Mouse (Mus musculus) brain, adult 2 months (tissue): ENCODE measurements around the gene Znrf4.

ENCODE experiments used
- DNase-seq: peaks from one replicate; pipeline ENCODE4 v3.0.0; 2011; ENCODE audit warnings: low read depth, low spot score

The Znrf4 gene

DNA sequence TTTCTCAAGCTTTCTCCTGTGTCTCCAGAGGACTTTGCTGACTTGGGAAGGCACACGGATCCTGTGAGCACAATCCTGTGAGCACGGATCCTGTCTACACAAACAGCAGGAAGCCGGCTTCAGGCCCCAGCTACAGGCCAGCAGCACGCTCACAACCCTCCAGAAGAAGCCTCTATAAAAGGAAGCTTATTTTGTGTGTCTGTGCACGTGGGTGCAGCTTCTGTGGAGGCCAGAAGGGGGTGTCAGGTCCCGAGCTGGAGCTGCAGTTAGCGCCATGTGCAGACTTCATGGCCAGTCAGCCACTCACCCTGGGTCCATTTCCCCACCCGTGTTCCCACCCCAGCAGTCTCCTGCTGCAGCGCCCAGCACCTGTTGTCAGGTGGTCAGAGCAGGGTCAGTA is 43.9 kb downstream of the Znrf4 start:
- DNase-seq = no peak

- DNase-seq = peak; percentile 86
Measured at GRCm38 (mm10) chr17:56467456-56467884, 44.8 kb downstream of the Znrf4 start.

DNA sequence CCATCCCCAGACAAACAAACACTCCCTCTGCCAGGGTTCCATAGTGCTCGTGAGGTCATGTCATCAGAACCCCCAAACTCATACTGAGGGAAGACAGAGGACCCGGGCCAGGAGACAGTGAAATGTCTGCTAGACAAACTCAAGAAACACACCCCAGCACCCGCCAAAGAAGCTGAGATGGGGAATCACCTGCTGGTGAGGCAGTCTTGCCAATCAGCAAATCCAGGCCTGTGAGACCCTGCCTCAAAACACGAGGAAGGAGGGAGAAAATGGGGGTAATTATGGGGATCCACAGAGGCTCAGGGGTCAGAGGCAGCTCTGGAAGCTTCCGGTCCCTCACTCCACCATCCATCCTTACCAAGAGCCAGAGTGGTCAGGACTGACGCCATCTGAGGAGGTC is 45.5 kb downstream of the Znrf4 start:
- DNase-seq = no peak

- peak; percentile 55 for DNase-seq
Measured at GRCm38 (mm10) chr17:56464817-56465216, 47.4 kb downstream of the Znrf4 start.

GRCm38 (mm10) chr17:56464345-56464744 is 47.9 kb downstream of the Znrf4 start:
- DNase-seq = no peak

DNA sequence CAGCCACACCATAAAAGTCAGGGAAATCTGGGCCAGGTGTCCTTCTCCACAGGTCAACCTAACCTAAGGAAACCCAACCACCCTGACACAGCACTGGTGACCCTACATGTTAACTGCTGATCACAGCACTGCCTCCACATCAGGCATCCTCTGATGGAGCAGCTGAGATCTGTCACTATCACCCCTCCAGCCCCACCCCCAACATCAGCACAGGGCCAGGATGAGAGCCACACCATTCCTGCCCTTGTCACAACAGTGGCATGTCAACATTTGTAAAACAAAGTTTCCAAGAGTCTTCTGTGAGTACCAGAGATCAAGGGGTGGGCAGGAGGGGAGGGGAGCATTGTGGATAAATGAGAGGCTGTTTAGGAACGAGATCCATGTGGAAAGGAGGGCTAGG is 48.7 kb downstream of the Znrf4 start:
- DNase-seq = no peak

DNA sequence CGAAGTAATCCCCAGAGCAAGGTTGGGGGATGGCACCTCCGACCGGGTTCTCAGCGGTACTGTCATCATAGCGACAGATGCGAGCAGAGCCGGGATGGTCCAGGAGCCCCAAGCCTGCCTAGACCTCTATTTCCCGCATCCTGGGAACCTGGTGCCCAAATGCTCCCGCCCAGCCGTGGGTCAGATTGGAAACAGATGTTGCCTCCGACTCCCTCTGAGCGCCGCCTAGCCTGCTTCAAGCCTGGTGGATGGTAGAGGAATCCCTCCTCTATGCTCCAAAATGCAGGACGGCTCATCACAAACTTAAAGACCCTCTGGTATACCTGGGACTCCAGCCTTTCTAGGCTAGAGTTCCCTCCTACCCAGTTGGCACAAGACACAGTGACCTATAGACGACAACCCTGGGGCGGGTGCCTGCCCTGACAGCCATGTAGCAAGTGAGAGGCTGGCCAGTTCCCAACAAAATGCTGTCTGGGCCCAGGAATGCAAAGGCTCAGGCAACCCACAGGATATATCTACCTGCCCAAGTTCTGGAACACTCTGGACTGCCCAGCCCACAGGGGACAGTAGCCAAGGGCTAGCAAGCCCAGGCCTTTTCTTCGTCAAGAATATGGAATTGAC is 49.3 kb downstream of the Znrf4 start:
- DNase-seq = no peak

- DNase-seq = peak; percentile 98
Measured at GRCm38 (mm10) chr17:56461771-56462743, 50.2 kb downstream of the Znrf4 start.
